Mouse (Mus musculus): ENCODE results near the gene Manf. TPM values are rescaled to one million over a fixed set of nuclear protein-coding genes. Genes with fewer than 3 reads are reported as not detected.
A peak's percentile ranks its signal among the peaks of the same experiment; 100 is the strongest.

Manf gene
- 100 to 1,000 TPM; 112 to 146 TPM for total RNA-seq (2021)

DNA sequence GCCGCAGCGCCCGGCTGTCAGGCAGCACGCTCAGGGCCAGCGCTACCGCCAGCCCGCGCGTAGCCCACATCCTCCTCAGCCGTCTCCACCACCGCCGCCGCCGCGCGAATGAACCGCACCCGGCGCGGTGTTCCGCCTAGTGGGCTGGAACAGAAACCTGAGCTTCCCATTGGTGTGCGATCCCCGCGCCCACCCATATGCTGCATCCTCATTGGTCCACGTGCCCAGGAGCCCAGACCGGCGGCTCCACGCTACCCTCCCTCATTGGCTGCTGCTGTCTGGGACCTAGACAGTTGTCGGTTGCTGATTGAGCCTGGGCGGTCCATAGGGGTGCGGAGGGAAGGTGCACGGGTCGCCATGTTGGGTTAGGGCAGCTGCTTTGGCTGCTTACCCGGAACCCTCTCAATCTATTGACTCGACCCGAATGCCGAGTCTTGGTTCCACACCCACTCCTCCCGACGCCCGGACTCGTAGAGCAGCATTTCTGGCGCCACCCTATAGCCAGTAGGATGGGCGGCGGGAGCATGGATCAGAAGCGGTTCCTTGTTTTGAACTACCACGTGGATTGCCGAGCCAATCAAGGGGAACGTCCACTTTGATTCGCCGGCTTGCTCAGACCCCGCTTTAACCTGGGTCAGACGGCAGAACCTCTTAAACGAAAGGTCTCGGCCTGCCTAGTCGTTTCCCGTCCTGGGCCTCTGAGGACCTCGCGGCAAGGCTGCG lies at the start of gene Manf:
Gene Manf (minus strand): TSS at position 151 of the 723 bp plus-strand sequence.
- DNase-seq (ENCODE audit: extremely low spot score in 1 of 2, low spot score in 1 of 2), result peak; percentile 87 to 95

DNA sequence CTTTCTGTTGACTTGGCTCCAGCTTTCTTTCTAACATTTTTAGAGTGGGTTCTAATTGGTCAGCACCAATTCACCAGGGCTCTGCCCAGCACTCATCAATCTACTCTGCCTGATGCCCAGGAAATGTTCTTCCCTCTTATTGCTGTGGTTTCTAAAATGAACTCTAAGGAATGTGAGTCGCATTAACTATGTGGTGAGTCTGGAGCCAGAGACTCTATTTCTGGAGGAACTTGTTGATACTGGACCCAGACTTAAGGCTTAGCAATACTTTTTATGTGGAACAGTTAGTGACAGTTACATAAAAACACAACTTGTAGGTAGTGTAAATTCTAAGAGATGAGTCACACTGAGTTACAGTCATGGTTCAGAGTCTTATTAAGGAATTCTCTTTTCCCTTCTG lies 43.2 kb upstream of the Manf start:
- no peak for DNase-seq (ENCODE audit: extremely low spot score in 1 of 2, low spot score in 1 of 2)

DNA sequence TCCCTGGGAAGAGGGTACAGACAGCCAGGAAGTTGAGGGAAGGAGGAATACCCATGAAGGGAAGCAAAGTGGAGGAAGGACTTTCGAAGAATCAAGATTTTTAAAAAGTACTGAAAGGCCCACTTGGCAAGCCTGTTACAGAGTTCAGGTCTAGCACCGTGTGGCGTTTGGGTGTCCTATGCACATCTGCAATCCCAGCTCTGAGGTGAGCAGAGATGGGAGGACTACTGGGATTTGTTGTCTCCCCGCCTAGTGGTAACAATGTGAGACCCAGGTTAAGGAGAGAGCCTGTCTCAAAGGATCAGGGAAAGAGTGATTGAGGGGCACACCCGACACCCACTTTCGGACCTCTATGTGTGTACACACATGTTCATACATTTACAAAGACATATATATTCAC lies 23.1 kb upstream of the Manf start:
- no peak for DNase-seq (ENCODE audit: extremely low spot score in 1 of 2, low spot score in 1 of 2)

DNA sequence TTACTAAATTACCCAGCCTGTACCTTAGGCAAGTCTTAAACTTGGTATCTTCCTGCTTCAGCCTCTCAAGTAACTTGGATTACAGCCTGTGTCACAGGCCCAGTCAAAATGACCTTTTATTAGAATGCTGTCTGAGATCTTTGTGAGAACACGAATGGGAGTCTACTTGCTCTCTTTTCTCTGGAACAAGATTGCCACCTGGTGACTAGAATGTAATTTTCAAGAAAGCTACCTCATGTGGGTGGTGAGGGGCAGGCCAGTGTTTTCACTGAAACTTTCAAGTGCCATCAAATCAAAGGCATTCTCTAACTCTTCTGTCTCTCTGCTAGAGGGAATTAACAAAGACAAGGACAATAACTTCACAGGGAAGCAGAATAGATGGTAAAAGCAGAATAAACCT lies 22.0 kb upstream of the Manf start:
- DNase-seq (ENCODE audit: extremely low spot score in 1 of 2, low spot score in 1 of 2), result no peak

DNA sequence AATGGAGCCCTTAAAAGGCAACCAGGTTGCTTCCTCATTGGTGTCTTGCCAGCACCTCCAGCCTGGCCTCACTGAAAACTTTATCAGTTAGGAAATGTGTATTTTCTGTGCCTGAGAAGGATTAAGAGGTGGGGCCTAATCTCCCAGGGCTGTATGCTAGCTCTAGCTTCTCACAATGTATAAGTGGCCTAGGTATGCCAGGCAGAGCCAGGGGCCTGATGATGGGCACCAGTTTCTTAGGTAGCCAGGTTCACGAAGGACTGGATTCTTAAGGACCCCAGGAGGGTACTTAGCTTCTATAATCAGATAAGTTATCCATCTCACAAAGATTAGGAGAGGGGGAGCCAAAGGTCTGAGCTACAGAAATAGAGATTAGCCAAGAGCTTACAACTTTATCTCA lies 19.8 kb upstream of the Manf start:
- DNase-seq (ENCODE audit: extremely low spot score in 1 of 2, low spot score in 1 of 2), result no peak

DNA sequence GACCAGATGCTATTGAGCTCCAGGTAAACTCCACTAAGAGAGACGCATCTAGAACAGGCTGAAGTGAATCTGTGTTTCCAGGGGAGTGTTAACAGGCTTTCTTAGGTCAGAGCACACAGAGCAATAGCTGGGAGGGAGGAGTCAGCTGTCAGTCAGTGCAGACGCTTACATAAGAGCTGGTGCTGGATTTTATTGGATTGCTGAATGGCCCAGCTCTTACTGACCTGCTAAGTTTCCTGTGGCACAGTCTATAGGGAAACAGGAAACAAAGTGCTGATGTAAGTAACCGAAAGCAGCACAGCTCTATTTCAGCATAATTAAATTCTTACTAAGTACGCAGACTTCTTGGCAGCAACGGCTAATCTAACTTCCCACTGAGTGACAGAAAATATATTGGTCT lies 16.9 kb upstream of the Manf start:
- no peak for DNase-seq (ENCODE audit: extremely low spot score in 1 of 2, low spot score in 1 of 2)

DNA sequence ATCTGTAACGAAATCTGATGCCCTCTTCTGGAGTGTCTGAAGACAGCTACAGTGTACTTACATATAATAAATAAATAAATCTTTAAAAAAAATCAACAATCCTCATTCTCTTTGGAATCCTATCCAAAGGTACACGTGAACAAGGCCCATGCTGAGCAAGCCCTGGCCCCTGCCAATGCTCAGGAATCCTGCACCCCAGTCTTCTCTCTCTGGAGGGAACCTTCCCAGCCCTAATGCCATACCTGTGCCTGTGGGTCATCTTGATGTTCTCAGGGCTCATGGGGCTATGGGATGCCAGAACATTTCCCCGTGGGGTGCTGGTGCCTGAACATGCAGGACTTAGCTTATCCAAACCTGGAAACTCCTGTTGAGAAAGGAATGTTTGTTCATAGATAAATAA lies 16.4 kb upstream of the Manf start:
- no peak for DNase-seq (ENCODE audit: extremely low spot score in 1 of 2, low spot score in 1 of 2)

DNA sequence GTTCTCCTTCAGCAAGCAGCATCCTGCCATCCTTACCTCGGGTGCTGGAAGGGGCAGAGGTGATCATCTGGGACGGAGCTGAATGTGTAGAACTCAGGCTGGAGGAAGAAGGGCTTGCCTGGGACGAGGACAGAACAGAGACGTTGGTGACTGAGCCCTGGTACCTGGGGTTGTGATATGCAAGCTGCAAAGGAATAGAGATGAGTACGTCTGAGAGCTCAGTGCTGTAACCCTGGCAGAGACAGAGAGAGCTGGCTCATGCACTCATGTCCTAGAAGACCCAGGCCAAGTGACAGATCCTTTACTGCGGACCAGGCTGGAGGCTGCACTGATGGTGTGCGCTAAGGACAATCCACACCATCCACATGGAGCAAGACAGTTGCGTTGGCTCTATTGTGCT lies 14.8 kb upstream of the Manf start:
- no peak for DNase-seq (ENCODE audit: extremely low spot score in 1 of 2, low spot score in 1 of 2)

DNA sequence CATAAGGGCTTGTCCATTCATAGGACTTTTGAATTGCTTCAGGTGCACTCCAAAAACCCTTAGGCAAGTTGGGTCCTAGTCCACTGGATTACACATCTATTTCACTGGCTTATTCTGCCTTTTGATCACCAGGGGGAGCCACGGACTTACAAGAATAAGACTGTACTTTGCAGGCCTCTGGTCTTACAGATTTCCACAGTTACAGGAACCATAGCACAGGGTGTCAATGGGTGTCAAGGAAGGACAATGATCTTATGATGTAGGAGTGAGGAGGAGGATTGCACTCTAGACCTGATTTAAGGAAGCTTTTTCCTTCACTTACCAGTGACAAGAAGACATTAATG lies 12.0 kb upstream of the Manf start:
- peak in 1 of 2 experiments; percentile 34 for DNase-seq (ENCODE audit: extremely low spot score in 1 of 2, low spot score in 1 of 2)

DNA sequence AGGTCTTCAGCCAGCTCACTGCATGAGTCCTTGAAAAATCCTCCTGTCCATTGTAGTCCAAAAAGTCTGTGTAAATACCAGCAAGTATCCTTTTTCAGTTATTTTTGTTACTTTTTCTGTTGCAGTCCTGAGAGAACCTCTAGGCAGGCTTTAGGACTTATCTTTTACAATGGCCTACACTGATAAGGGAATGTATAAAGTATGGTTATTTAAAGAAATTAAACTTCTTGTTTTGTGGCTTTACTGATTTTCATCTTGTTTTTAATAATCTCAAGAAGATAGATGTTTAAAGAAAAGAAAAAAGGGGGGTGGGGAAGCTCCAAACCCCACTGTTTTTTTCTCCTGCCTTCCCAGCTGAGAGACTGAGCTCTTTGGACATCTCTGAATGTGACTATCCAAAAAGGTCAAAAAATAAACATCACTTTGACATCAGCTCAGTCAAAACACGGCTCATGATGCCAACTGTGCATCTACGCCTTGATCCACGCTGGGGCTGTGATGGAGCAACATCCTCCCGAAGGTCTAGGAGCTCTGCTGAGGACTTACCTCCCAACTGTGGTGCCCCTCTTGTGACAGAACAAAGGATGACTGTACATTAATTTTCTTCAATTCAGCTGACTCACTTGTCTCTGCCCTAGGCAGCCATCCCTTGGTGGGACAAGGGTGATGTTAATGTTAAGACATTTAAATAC lies 11.5 kb upstream of the Manf start:
- no peak for DNase-seq (ENCODE audit: extremely low spot score in 1 of 2, low spot score in 1 of 2)

DNA sequence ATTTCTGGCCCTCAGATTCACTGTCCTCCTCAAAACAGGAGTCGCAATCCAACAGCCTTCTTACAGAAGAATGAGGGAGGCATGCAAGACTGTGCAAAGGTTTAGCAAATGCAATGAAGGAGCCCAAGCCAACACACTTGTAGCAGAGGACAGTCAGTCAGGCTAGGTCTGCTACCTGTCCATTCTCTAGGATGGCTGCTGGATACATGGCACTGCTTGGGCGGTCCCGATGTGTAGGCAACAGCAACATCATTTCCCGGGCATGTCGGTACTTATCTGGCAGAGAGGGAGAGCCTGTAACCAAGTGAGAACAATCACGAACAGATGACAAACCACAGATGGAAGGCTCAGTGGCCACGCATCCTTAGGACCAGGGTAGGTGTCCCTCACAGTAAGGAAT lies 9.8 kb upstream of the Manf start:
- DNase-seq (ENCODE audit: extremely low spot score in 1 of 2, low spot score in 1 of 2), result peak in 1 of 2 experiments; percentile 1

DNA sequence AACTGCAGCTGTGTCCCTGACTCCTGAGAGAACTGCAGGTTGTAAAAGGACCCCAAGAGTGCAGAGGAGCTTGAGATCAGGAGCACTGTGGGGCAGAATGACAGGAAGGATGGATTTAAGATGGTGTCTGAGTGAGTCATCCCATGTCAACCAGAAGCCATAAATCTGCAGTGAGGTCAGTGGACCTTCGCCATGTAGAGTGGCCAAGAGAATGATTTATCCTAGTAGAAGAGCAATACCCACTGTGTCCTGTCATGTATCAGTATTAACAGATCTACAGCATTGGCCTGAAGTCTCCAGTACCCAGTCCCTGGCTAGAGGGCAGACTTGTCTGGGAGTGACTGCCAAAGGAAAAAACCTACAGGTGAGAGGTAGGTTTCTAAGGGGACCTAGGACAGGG lies 7.1 kb upstream of the Manf start:
- DNase-seq (ENCODE audit: extremely low spot score in 1 of 2, low spot score in 1 of 2), result no peak

DNA sequence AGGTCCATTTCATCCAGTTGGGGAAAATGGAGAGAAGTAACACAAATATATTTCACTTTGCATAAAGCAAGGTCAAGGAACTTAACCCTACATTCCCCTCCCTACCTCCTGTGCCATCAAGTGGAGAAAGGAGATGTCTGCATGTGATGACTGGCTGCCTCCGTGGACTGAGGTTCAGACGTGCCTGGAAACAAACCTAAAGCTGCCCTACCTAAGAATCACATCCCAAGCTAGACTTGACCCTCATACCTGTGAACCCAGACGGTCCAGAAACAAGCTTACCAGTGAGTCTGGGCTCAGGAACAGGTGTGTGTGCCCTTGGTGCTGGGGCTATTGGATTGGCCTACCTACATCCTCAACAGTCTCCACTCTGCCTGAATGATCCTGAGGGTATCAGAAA lies 1.5 kb upstream of the Manf start:
- DNase-seq (ENCODE audit: extremely low spot score in 1 of 2, low spot score in 1 of 2), result no peak

DNA sequence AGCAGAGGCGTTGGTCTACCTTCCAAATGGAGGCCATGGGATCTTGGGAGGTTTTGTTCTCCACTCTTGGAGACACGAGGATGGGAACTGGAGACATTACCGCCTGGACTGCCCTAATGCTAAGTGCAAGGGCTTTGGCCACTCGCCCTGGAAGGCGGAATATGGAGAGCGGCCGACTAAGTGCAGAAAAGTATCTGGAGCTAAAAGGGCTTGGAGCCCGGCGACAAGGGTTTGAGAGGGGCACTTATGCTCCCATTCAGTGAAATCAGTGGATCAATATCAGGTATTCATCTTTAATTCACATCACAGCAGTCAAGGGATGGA lies 735 bp upstream of the Manf start:
- no peak for DNase-seq (ENCODE audit: extremely low spot score in 1 of 2, low spot score in 1 of 2)

DNA sequence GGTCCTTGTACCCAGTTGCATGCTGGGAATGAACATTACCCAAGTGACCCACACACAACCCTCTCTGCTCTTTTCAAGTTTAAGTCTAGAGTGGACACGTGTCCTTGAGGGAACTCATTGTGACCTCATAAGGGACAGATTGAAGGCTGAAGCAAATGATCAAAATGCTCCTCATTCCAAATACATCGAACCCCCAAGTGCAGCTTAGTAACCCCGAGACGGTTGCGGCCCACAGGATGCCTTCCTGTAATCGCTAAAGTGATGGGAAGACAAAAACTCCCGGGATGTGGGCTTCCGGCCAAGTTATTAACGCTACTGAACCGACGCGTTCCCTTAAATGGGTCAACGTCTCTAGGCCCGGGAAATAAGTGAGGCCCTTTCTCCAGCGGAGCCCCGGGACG lies 438 bp downstream of the Manf start:
- no peak for DNase-seq (ENCODE audit: extremely low spot score in 1 of 2, low spot score in 1 of 2)

DNA sequence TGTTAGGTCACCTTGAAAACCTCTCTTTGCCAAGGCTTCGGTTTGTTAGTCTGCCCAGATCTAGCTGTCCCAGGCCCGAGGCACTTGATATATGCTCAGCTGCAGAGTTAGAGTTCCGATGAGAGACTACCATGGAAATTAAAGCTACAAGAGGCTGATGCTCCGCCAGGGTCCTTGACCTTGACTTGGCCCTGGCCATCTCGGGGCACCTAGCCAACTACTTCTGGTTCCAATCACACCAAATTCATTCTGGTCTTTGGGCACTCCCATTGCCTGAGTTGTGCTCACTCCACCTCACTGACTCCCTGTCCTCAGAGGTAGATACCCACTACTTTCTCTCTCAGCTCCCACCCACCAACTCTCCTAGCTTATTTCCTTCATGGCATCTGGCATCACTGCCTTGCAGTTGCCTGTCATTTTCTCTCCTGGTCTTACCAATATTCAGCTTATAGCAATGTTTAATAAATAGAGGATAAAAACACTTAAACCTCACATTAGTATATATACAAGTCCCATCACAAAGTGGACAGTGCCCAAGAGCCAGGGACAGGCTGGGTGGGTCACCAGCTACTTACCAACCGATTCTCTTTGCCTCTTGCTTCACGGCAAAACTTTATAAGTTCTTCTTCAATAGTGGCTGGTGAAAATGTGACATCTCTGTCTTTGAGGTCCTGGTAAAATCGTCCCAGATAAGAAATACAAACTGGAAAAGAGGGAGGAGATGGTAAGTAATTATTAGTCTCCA lies 1.1 kb downstream of the Manf start:
- no peak for DNase-seq (ENCODE audit: extremely low spot score in 1 of 2, low spot score in 1 of 2)

DNA sequence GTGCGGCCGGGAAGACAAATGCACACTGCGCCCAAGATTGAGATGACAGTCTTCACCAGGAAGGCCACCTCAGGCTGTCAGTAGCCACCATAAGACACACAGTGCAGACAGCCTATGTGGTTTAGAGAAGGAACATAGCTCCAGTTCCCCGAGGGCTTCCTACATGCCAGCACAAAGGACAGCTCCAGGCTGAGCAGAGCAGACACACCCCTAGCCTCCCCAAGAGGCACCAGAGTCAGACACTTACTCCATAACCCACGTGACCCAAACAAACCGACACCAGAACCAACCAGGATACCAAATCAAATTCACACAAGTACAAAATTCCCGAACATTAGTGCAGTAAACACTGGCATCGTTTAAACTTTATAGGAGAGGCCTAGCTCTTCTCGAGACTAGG lies 2.5 kb downstream of the Manf start:
- DNase-seq (ENCODE audit: extremely low spot score in 1 of 2, low spot score in 1 of 2), result no peak

DNA sequence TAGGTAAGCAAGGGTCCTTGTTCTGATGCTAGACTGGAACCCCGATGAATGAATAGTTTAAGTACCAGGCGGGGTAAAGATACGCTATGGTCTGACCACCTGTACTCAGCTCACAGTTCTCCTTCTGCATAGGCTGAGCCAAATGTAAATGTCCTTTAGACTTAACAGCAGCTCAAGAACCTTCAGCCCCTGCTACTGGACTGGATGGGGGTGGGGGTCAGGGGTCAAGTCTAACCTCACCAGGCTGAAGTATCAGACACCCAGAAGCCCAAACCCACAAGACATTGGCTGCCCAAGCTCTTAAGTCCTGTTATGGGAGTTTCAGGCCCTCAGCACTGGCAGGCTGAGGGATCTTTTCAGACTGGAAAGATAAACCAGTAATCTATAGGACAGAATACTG lies 3.4 kb downstream of the Manf start:
- no peak for DNase-seq (ENCODE audit: extremely low spot score in 1 of 2, low spot score in 1 of 2)

DNA sequence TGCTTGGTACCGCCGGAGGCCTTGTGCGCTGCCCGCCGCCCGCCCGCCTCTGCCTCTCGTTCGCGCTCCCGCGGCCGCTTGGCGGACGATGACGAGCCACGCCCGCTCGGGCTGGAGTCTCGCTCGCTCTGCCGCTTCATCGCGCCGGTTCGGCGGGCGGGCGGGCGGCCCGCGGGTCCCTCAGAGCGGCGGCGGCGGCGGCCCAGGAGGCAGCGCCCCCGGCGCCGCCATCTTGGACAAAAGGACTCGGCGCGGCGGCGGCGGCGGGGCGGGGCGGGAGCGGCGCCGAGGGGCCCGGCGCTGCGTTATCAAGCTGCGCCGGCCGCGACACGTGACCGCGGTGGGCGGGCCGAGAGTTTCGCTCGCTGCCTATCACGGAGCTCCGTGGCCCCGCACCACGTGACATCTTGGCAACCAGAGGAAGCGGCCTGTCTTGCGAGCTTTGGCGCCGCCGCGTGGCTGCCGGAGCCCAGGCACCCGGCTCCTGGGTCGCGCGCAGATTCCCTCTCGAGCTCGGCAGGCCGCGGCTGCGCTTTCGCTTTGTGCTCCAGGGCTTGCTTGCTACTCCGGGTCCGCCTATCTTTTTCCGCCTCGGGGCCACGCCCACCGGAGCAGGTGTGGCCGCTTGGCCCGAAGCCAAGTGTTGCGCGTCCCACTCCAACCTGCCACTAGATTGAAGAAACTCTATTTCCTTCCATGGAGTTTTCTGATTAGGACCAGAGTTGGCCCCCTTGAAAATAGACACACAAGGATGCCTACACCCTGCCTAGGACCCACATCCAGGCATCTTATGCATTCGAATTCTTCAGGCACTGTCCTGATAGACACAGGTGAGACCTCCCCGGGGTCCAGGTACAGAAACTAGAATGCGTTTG lies 4.7 kb downstream of the Manf start, which contains the start of gene Rbm15b:
Gene Rbm15b (minus strand): TSS at position 601 of the 875 bp plus-strand sequence.
- peak; percentile 94 for DNase-seq (ENCODE audit: extremely low spot score in 1 of 2, low spot score in 1 of 2)

DNA sequence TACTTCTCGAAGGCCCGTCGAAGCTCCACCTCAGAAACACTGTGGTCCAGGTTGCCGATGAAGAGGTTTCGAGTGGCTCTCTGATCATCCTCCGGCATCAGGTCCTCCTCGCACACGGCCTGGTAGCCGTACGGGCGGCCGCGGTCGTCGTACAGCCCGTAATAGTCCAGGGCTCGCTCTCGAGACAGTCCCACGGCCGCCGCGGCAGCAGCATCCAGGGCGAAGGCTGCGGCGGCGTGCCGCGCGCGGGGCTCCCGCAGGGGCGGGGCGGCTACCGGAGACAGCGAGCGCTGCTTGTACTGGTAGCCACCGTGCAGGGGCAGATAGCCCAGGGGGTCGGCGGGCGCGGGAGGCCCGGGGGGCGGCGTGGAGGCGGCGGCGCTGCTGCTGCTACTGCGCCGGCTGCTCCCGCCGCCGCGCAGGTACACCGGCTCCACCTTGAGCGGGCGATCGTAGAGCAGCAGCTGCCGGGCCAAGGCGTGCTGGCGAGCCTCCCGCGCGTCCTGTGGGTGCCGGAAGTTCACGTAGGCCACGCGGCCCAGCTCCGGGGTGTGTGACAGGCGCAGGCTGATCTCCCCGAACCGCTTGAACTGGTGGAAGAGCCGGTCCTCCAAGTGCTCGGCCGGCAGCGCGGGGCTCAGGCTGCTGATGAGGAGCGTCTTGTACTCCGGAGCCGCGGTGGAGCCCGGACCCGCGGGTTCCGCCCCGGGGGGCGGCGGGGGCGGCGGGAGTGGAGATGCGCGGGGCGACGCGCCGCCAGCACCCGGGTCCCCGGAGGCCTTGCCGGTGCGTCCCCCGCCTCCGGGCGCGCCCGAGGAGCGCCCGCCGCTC lies 5.7 kb downstream of the Manf start:
- DNase-seq (ENCODE audit: extremely low spot score in 1 of 2, low spot score in 1 of 2), result peak; percentile 31 to 44

Data from layer of hippocampus, postnatal 25 days (tissue).